Mouse (Mus musculus) lung, adult 2 months (tissue): ENCODE data around the gene Ssh1. TPM values are rescaled to one million over a fixed set of nuclear protein-coding genes. Genes with fewer than 3 reads are reported as not detected.

Experiments
- DNase-seq: peaks from one replicate; pipeline ENCODE4 v3.0.0; 2022
- H3K4me1 ChIP-seq: fragments of 200-500 bp; 2 replicates; pipeline ENCODE4 v1.6.1; 2011; ENCODE audit warnings: low read length; ENCODE audit not compliant: control insufficient read depth, insufficient read depth
- H3K4me3 ChIP-seq: fragments of 200-500 bp; replicated peaks from 2 replicates; pipeline ENCODE3; 2011; ENCODE audit warnings: low read depth, mild to moderate bottlenecking, control low read depth, low read length; ENCODE audit errors: extremely low read depth
- CTCF ChIP-seq: fragments of 200-500 bp; IDR thresholded peaks from 2 replicates; pipeline ENCODE4 v1.5.1; 2011; ENCODE audit warnings: mild to moderate bottlenecking, low read length, control low read depth; ENCODE audit not compliant: insufficient read depth
- POLR2A ChIP-seq: fragments of 200-500 bp; IDR thresholded peaks from 2 replicates; pipeline ENCODE4 v1.6.1; 2011; ENCODE audit warnings: low read depth, mild to moderate bottlenecking, control low read depth, low read length, borderline replicate concordance; ENCODE audit errors: extremely low read depth
- WGBS: fragments of 180-500 bp; shearing (Covaris S2); methylation state at CpG from one replicate; pipeline ENCODE4 v1.1.7; 2018; 5-methylcytosine and 5-hydroxymethylcytosine counted together
- polyA plus RNA-seq: library from polyadenylated mRNA; depleted of rRNA; stranded (reverse); fragments of >200 nt; gene quantifications from 2 replicates; pipeline ENCODE4 v1.2.3, GENCODE M21; 2012

The Ssh1 gene
- polyA plus RNA-seq, 1 experiment, result 27.3 TPM

GRCm38 (mm10) chr5:113906958-113907735, 86.5 kb downstream of the Ssh1 start:
- no peak for DNase-seq
- peaks cover 30% of the 10 kb centered on the region for H3K4me1 ChIP-seq

GRCm38 (mm10) chr5:113904987-113905386, 88.7 kb downstream of the Ssh1 start:
- no peak for TF ChIP-seq CTCF
- no peak for DNase-seq
- Histone ChIP-seq H3K4me3 (no peak overlapping the region), H3K4me1 (peaks cover 35% of the 10 kb centered on the region)
- WGBS, result 36% methylated on average over 4 of the region's 4 CpGs

More at GRCm38 (mm10) chr5:113906958-113907735, 86.5 kb downstream of the Ssh1 start:
- H3K4me3 ChIP-seq, result peak overlapping the region; percentile 83
- 6% methylated on average over 17 of the region's 17 CpGs for WGBS
- no peak for TF ChIP-seq CTCF
- no peak for TF ChIP-seq POLR2A

GRCm38 (mm10) chr5:113902983-113903382, 90.7 kb downstream of the Ssh1 start:
- WGBS, result 69% methylated on average over 5 of the region's 5 CpGs
- no peak overlapping the region for H3K4me3 ChIP-seq
- no peak for DNase-seq
- no peak for TF ChIP-seq POLR2A
- no peak for TF ChIP-seq CTCF
- H3K4me1 ChIP-seq, result peaks cover 40% of the 10 kb centered on the region

- Histone ChIP-seq H3K4me1 (peaks cover 45% of the 10 kb centered on the region), H3K4me3 (no peak overlapping the region)
- peak; percentile 14 for DNase-seq
- WGBS, result 22% methylated on average over 6 of the region's 6 CpGs
- TF ChIP-seq POLR2A (no peak), CTCF (no peak)
Observed at GRCm38 (mm10) chr5:113902017-113902416, 91.7 kb downstream of the Ssh1 start.

- TF ChIP-seq POLR2A (no peak), CTCF (no peak)
- WGBS, result 38% methylated on average over 8 of the region's 8 CpGs
- Histone ChIP-seq H3K4me1 (peaks cover 40% of the 10 kb centered on the region), H3K4me3 (no peak overlapping the region)
- peak; percentile 59 for DNase-seq
Observed at GRCm38 (mm10) chr5:113901074-113901571, 92.6 kb downstream of the Ssh1 start.

- peaks cover 37% of the 10 kb centered on the region for H3K4me1 ChIP-seq
- H3K4me3 ChIP-seq, result no peak overlapping the region
- TF ChIP-seq CTCF (no peak), POLR2A (no peak)
- WGBS, result 51% methylated on average over 12 of the region's 12 CpGs
- DNase-seq, result no peak
Observed at GRCm38 (mm10) chr5:113899543-113899942, 94.2 kb downstream of the Ssh1 start.

- peaks cover 33% of the 10 kb centered on the region for H3K4me1 ChIP-seq
- DNase-seq, result no peak
- 44% methylated on average over 7 of the region's 7 CpGs for WGBS
- no peak overlapping the region for H3K4me3 ChIP-seq
- TF ChIP-seq CTCF (no peak), POLR2A (no peak)
Observed at GRCm38 (mm10) chr5:113892005-113892404, 101.7 kb downstream of the Ssh1 start.

- peaks cover 27% of the 10 kb centered on the region for H3K4me1 ChIP-seq
- WGBS, result 42% methylated on average over 18 of the region's 18 CpGs
- TF ChIP-seq POLR2A (no peak), CTCF (no peak)
- no peak overlapping the region for H3K4me3 ChIP-seq
- DNase-seq, result no peak
Observed at GRCm38 (mm10) chr5:113890874-113891273, 102.8 kb downstream of the Ssh1 start.

GRCm38 (mm10) chr5:113889912-113890311, 103.8 kb downstream of the Ssh1 start:
- DNase-seq, result no peak
- WGBS, result 36% methylated on average over 4 of the region's 4 CpGs
- H3K4me1 ChIP-seq, result peaks cover 25% of the 10 kb centered on the region
- TF ChIP-seq POLR2A, result no peak
- TF ChIP-seq CTCF, result no peak
- H3K4me3 ChIP-seq, result no peak overlapping the region

GRCm38 (mm10) chr5:113889181-113889906, 104.3 kb downstream of the Ssh1 start:
- peaks cover 26% of the 10 kb centered on the region for H3K4me1 ChIP-seq
- TF ChIP-seq CTCF (no peak), POLR2A (no peak)
- DNase-seq, result no peak
- H3K4me3 ChIP-seq, result no peak overlapping the region
- 15% methylated on average over 19 of the region's 19 CpGs for WGBS
